Mouse (Mus musculus) liver, embryonic 12.5 days (tissue): Measurements from ENCODE around the gene Fgd2. TPM values are rescaled to one million over a fixed set of nuclear protein-coding genes. Genes with fewer than 3 reads are reported as not detected.
A peak's percentile ranks its signal among the peaks of the same experiment; 100 is the strongest.

Experiments used
- ATAC-seq: fragments of 200-750 bp; cut with Nextera tagmentation; 2 replicates; pipeline ENCODE4 v1.8.0; 2017; ENCODE audit warnings: moderate number of reproducible peaks, mild to moderate bottlenecking, moderate library complexity
- H3K27ac ChIP-seq: fragments of 300-500 bp; sonication (generic); 2 replicates; pipeline ENCODE4 v1.5.1; 2016; ENCODE audit warnings: mild to moderate bottlenecking
- H3K27me3 ChIP-seq: fragments of 300-500 bp; sonication (generic); replicated peaks from 2 replicates; pipeline ENCODE4 v1.6.1; 2016; ENCODE audit warnings: mild to moderate bottlenecking, moderate library complexity
- H3K36me3 ChIP-seq: fragments of 300-500 bp; sonication (generic); 2 replicates; pipeline ENCODE4 v1.6.1; 2016; ENCODE audit warnings: mild to moderate bottlenecking, moderate library complexity
- H3K4me1 ChIP-seq: fragments of 300-500 bp; sonication (generic); 2 replicates; pipeline ENCODE4 v1.6.1; 2016
- H3K4me2 ChIP-seq: fragments of 300-500 bp; sonication (generic); 2 replicates; pipeline ENCODE4 v1.6.1; 2016; ENCODE audit warnings: mild to moderate bottlenecking, moderate library complexity
- H3K4me3 ChIP-seq: fragments of 300-500 bp; sonication (generic); 2 replicates; pipeline ENCODE4 v1.5.1; 2016; ENCODE audit warnings: mild to moderate bottlenecking, moderate library complexity
- H3K9ac ChIP-seq: fragments of 300-500 bp; sonication (generic); 2 replicates; pipeline ENCODE4 v1.6.1; 2016; ENCODE audit warnings: mild to moderate bottlenecking, moderate library complexity
- H3K9me3 ChIP-seq: fragments of 300-500 bp; sonication (generic); replicated peaks from 2 replicates; pipeline ENCODE4 v1.6.1; 2016; ENCODE audit warnings: mild to moderate bottlenecking, moderate library complexity
- WGBS: fragments of 180-500 bp; shearing (Covaris S2); methylation state at CpG from one replicate; pipeline ENCODE4 v1.1.7; 2016; ENCODE audit not compliant: insufficient replicate concordance; 5-methylcytosine and 5-hydroxymethylcytosine counted together
- polyA plus RNA-seq: library from polyadenylated mRNA; unstranded; fragments of >200 nt; fragmentation: Nextera tagmentation; extraction: Ambion mirVana; gene quantifications from 2 replicates; pipeline ENCODE4 v1.2.1, GENCODE M21; 2016

Fgd2 gene
- polyA plus RNA-seq, 1 experiment from 2014 or later = 5.9 TPM

DNA sequence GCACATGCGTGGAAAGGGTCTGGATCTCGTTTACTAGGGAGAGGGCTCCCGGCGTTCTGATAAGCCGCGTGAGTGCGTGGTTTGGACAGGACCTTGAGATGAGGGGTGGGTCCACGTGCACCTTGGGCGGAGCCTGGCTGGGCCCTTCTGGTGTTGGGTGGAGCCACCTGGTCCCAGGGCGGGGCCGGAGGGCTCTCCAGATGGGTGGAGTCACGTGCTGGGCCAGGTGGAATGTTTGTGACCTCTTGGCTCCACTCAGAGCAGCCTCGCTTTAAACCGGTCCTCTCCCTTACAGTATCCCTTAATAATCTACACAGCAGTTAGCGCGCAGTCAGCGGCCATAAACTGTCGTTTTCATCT lies 38.1 kb upstream of the Fgd2 start:
- no peak overlapping the region for H3K9ac ChIP-seq
- no peak overlapping the region for H3K27ac ChIP-seq
- ATAC-seq = peak; percentile 53
- WGBS = 41% methylated on average over 18 of the region's 18 CpGs
- peaks cover 42% of the 10 kb centered on the region for H3K4me1 ChIP-seq
- peak overlapping the region; percentile 24; the same call in 1 of the 2 replicates for H3K4me2 ChIP-seq
- no peaks in the 10 kb centered on the region for H3K9me3 ChIP-seq
- no peaks in the 10 kb centered on the region for H3K36me3 ChIP-seq
- H3K27me3 ChIP-seq = peaks cover 72% of the 10 kb centered on the region
- H3K4me3 ChIP-seq = no peak overlapping the region; the same call in 1 of the 2 replicates

DNA sequence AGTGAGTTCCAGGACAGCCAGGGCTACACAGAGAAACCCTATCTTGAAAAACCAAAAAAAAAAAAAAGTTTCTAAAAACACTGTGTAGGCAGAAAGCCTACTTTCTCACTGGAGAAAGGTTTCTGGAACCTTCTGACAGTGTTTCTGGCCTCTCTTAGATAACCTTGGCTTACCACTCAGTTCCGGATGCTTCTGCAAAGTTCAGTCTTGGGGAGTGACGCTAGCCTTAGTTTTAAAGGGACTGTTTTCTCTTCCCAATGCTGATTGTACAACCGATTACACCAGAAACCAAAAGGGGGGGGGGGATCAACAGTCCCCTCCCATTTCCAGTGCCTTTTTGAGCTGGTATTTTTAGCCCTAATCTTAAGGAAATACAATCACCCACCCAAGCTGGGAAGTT lies 37.1 kb upstream of the Fgd2 start:
- Histone ChIP-seq H3K27ac (no peak overlapping the region), H3K27me3 (peaks cover 74% of the 10 kb centered on the region), H3K9ac (no peak overlapping the region), H3K4me2 (no peak overlapping the region), H3K4me3 (no peak overlapping the region), H3K4me1 (peaks cover 42% of the 10 kb centered on the region), H3K36me3 (no peaks in the 10 kb centered on the region), H3K9me3 (no peaks in the 10 kb centered on the region)
- 45% methylated on average over 3 of the region's 3 CpGs for WGBS
- no peak for ATAC-seq

DNA sequence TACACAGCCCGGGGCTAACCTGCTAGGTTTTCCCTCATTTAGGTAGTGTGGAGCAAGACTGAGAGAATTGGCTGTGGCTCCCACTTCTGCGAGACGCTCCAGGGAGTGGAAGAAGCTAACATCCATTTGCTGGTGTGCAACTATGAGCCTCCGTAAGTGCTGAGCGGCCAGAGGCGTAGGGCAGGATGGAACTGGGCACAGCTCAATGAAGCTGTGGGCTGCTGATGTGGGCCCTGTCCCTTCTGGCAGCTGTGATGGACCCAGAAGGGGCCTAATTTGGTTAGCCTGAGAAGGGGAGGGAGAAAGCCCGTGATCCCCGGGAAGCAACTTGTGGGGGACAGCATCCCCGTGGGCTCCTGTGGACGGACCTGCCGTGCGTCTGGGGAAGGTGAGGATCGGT lies 34.9 kb upstream of the Fgd2 start:
- Histone ChIP-seq H3K27ac (no peak overlapping the region), H3K4me3 (no peak overlapping the region), H3K27me3 (peaks cover 52% of the 10 kb centered on the region), H3K9ac (no peak overlapping the region), H3K36me3 (0 out of 2 replicates have a peak, but pooled peaks cover 3% of the 10 kb centered on the region), H3K4me2 (no peak overlapping the region), H3K9me3 (no peaks in the 10 kb centered on the region), H3K4me1 (peaks cover 28% of the 10 kb centered on the region)
- WGBS = 65% methylated on average over 13 of the region's 13 CpGs
- no peak for ATAC-seq

DNA sequence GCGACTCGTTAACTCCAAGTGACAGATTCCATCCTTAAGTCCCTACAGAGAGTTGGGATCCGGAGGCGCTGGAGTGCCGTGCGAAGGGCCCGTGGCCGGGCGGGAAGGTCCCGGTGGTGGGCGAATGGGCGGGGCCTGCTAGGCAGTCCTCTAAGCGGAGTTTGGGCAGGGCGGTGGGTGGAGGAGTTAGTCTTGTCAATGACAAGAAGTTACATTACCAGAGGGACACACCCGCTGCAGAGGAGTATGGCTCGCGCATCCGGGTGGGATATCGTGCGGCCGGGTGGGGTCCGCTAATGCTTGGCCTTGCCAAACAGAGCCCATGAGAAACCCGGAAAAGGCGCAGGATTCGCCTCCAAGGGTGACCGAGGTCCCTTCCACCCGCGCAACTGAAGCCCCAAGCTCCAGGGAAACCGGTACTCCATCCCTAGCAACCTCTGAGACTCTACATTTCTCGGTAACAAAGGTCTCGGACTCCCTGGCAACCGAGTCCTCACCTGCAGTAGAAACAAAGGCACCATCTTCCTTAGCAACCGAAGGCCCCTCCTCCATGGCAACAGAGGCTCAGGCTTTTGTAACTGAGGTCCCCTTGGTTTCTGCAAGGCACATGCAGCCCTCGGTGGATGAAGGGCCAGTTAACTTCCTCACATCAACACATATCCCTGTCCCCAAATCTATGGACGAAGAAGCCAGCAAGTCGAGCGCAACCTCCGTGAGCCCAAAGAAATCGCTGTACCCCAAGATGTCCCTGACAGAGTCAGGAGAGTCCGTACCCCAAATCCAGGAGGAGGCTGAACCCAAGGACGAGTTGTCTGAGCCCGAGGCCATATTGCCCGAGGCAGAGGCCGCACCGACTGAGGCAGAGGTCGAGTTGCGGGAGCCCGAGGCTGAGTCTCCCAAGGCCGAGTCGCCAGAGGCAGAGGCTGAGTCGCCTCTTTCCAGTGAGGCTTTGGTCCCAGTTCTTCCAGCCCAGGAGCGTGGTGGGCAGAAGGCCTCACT lies 33.9 kb upstream of the Fgd2 start:
- ATAC-seq = no peak
- H3K9ac ChIP-seq = no peak overlapping the region; the same call in 1 of the 2 replicates

DNA sequence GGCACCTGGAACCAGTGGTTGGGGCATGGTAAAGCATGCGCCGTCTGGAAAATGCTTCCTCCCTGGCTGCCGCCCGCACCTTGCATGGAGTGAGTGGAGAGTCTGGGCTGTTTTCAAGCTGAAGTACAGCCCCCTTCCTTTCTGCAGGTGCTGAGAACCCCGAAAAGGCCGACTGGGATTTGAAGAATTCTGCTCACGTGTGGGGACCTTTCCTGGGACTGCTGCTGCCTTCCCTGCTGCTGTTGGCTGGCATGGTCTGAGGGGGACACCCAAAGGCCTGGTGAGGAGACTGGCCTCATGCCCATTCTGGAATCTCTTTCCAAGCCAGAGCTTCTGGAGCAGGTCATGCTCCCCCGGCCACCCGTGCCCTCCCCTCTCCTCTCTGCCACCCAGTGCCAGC lies 33.0 kb upstream of the Fgd2 start:
- ATAC-seq = no peak
- 84% methylated on average over 9 of the region's 9 CpGs for WGBS
- peaks cover 20% of the 10 kb centered on the region for H3K36me3 ChIP-seq
- no peak overlapping the region for H3K4me3 ChIP-seq
- H3K27ac ChIP-seq = no peak overlapping the region
- H3K9ac ChIP-seq = no peak overlapping the region
- no peak overlapping the region for H3K4me2 ChIP-seq
- H3K27me3 ChIP-seq = peaks cover 34% of the 10 kb centered on the region
- H3K9me3 ChIP-seq = no peaks in the 10 kb centered on the region
- H3K4me1 ChIP-seq = peaks cover 24% of the 10 kb centered on the region

More for the DNA sequence above, 33.9 kb upstream of the Fgd2 start:
- peaks cover 32% of the 10 kb centered on the region for H3K4me1 ChIP-seq
- H3K4me2 ChIP-seq = peak overlapping the region; percentile 31
- no peak overlapping the region for H3K27ac ChIP-seq
- 29% methylated on average over 52 of the region's 52 CpGs for WGBS
- H3K9me3 ChIP-seq = no peaks in the 10 kb centered on the region
- no peak overlapping the region for H3K4me3 ChIP-seq
- peaks cover 42% of the 10 kb centered on the region for H3K27me3 ChIP-seq
- H3K36me3 ChIP-seq = peaks cover 11% of the 10 kb centered on the region

DNA sequence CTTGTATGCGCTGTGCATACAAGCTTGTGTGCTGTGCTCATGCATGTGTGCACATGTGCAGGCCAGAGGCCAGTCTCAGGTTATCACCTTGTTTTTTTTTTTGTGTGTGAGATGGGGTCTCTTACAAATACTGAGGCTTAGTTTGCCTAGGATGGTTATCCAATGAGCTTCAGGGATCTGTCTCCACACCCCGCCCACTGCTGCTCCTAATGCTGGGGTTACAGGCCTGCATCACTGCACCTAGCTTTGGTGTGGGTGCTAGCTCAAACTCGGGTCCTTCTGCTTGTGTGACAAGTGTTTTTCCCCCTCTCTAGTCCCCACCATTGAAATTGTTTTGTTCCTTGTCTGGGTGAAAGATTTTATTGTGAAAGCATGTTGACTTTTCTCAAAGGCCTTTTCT lies 30.5 kb upstream of the Fgd2 start:
- Histone ChIP-seq H3K27me3 (peaks cover 25% of the 10 kb centered on the region), H3K9me3 (no peaks in the 10 kb centered on the region), H3K27ac (no peak overlapping the region), H3K4me3 (no peak overlapping the region), H3K4me2 (no peak overlapping the region), H3K4me1 (peaks cover 18% of the 10 kb centered on the region; the same call in 1 of the 2 replicates), H3K9ac (no peak overlapping the region), H3K36me3 (peaks cover 41% of the 10 kb centered on the region)
- no peak for ATAC-seq
- 81% methylated on average over 3 of the region's 3 CpGs for WGBS

DNA sequence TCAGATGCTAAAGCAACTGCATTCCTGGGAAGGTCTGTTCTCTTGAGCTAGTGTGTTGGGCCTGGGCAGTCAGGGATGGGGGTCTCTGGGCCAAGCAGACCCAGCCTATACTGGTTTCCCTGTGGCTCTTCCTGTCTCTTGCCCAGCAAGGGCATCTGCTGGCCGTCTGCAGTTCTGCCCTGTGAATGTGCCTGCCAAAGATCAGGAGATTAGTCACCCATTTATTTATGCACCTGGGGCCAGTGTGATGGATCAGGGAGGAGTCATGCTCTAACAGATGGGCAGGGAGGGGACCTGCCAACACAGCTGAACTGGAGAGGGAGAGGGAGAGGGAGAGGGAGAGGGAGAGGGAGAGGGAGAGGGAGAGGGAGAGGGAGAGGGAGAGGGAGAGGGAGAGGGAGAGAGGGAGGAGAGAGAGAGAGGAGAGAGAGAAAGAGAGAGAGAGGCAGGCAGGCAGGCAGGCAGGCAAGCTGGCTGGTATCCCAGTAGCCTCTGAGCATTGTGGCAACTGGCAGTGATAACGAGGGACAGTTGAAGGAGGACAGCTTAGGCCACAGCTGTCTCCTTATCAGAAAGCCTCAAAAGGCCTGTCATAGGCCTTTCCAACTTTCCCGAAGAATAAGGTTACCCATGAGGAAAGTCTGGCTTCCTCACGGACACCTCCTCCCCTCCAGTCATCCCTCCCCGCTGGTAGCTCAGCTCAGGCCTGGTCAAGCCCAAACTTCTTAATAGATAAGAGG lies 29.9 kb upstream of the Fgd2 start:
- H3K9me3 ChIP-seq = no peaks in the 10 kb centered on the region
- H3K27ac ChIP-seq = no peak overlapping the region
- no peak for ATAC-seq
- H3K4me2 ChIP-seq = no peak overlapping the region
- peaks cover 48% of the 10 kb centered on the region for H3K36me3 ChIP-seq
- no peak overlapping the region for H3K9ac ChIP-seq
- 44% methylated on average over 5 of the region's 5 CpGs for WGBS
- H3K4me1 ChIP-seq = peaks cover 18% of the 10 kb centered on the region; the same call in 1 of the 2 replicates
- peaks cover 22% of the 10 kb centered on the region for H3K27me3 ChIP-seq
- no peak overlapping the region for H3K4me3 ChIP-seq

DNA sequence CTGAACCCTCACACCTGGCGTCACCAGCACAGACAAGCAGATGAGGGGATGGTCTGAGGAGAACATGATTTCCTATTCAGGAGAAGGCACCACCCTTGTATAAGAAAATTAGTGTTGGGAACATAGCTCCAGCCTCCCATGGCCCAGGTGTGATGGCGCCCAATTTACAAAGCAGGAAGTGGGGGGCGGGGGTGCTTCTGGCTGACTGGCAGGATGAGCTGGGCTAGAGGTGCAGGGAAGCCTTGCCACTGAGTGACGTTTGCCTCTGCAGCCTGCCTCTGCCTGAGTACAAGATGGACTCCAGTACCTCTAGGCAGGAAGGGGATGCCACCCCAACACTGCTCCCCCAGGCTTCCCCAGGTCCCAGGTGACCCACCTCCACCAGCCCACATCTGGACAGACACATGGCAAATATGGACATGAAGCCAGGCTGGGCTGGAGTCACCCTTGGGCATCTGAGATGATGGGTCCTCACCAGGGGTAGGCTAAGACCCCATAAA lies 28.5 kb upstream of the Fgd2 start:
- H3K36me3 ChIP-seq = peaks cover 62% of the 10 kb centered on the region
- H3K9me3 ChIP-seq = no peaks in the 10 kb centered on the region
- peaks cover 9% of the 10 kb centered on the region; the same call in 1 of the 2 replicates for H3K4me1 ChIP-seq
- no peak for ATAC-seq
- H3K4me3 ChIP-seq = no peak overlapping the region
- peaks cover 8% of the 10 kb centered on the region for H3K27me3 ChIP-seq
- H3K27ac ChIP-seq = no peak overlapping the region
- H3K9ac ChIP-seq = no peak overlapping the region
- no peak overlapping the region for H3K4me2 ChIP-seq
- 76% methylated on average over 4 of the region's 4 CpGs for WGBS

DNA sequence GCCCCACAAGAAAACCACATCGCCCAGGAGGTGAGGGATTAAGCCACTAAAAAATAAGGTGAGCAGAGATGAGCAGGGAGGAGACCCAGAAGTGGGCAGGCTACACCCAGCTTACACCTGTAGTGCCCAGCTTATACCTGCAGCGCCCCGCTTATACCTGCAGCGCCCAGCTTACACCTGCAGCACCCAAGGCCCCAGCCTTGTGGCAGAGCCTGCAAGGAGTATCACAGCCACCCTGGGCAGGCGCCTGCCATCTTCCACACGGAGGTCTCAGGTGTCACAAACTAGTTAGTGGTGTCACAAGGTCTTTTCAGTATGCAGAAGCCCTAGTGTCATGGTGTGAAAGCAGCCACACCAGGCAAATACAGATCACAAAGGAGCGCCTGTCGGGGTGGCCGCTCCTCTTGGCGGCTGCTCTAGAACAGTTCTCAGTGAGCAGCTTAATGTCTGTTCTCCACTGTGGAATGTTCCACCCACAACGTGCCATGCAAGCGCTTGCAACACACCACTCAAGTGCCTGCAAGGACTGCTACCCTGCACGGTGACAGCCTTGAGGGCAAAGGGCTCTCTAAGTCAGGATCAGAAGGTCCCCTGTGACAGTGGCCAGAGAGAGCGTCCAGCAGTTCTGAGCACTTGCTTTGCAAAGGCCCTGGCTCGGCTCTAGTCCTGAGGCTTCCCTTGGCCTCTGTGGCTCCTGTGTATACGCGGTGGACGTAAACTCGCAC lies 24.3 kb upstream of the Fgd2 start:
- H3K9ac ChIP-seq = no peak overlapping the region
- H3K27ac ChIP-seq = no peak overlapping the region
- H3K4me2 ChIP-seq = no peak overlapping the region
- H3K9me3 ChIP-seq = no peaks in the 10 kb centered on the region
- H3K27me3 ChIP-seq = no peaks in the 10 kb centered on the region
- no peak overlapping the region for H3K4me3 ChIP-seq
- peaks cover 94% of the 10 kb centered on the region for H3K36me3 ChIP-seq
- peaks cover 11% of the 10 kb centered on the region for H3K4me1 ChIP-seq
- no peak for ATAC-seq
- WGBS = 85% methylated on average over 19 of the region's 19 CpGs

DNA sequence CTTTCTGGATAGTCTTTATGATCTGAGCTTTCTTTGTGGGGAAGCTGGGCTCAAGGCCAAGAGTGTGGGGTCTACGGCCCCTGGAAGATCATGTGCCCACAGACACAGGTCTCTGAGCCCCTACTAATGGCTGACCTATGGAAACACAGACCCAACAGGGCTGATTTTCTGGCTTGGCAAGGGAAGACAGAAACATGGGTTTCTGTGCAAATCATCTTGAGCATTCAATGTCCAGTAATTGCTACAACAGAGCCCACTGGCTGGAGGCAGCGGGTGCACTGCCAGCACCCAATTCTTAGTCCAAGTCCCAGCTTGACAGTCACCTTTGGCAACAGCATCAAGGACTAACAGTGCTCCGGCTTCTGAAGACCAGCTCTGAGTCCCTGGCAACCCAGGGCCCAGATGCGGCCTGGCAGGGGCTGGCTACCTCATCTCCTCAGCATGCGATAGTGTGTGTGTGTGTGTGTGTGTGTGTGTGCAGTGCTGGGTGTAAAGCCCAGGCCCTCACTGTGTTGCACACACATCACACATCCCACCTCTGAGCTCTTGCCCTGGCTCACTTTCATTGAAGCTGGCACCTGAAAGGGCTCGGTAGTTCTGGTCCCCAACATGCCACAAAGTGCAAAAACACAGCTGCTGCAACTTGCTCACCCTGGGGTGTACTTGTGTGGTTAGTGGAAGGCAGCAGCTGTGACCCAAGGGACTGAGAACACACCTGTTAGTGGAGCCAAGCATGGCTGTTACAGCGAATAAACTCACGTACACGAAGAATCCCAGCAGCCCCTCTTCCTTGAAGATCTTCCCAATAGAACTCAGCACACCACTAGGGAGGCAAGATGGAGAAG lies 22.5 kb upstream of the Fgd2 start:
- Histone ChIP-seq H3K27ac (no peak overlapping the region), H3K4me3 (no peak overlapping the region), H3K9me3 (no peaks in the 10 kb centered on the region), H3K36me3 (peaks cover 84% of the 10 kb centered on the region), H3K9ac (no peak overlapping the region), H3K4me2 (no peak overlapping the region), H3K4me1 (peaks cover 29% of the 10 kb centered on the region), H3K27me3 (no peaks in the 10 kb centered on the region)
- WGBS = 88% methylated on average over 9 of the region's 9 CpGs
- ATAC-seq = no peak
